20 mouse cellular contexts compared by ENCODE assay signal in genomic region chr5:136499316-136499715, GRCm38 (mm10).
DNase-seq lines count a peak whose midpoint lies in the region; ATAC-seq and TF ChIP-seq lines count a peak whose summit lies in the region.
"Had no signal": no experiment of that assay in that cellular context is flagged by ENCODE, and none has a peak within 500 bp of the region (broad histone marks: within the 10 kb centered on the region; RNA-seq: fewer than 3 reads in every experiment).

No protein-coding gene starts in this region.

- TF ChIP-seq POLR2A in heart, adult 2 months (IDR thresholded peaks at IDR 0.05; ENCODE audit: insufficient read depth, low read depth, low read length) = no peak

- no peaks in the 10 kb centered on the region for H3K27me3 ChIP-seq in heart, embryonic 13.5 days (replicated peaks)
- H3K27me3 ChIP-seq in heart, adult 2 months (ENCODE audit: control insufficient read depth, insufficient read depth, low read length) = no peaks in the 10 kb centered on the region
- H3K27me3 ChIP-seq: intestine, embryonic 15.5 days had no signal

- DNase-seq in heart, adult 2 months = no peak
- peak; percentile 26 for DNase-seq in 3T3-L1 (ENCODE audit: low read depth, low spot score)
- DNase-seq in Muller cell, postnatal 12 days (ENCODE audit: inconsistent ontology term) = peak; percentile 80
- DNase-seq in urinary bladder, adult 18-20 months (ENCODE audit: low spot score in 2 of 2) = no peak
- DNase-seq in MN1 (ENCODE audit: low spot score) = no peak
- DNase-seq: adrenal gland, postnatal 14 days; B cell, adult 2 months; cerebellum, postnatal 14 days; embryo, embryonic 11 days; forebrain, postnatal 0 days; gastrocnemius, postnatal 14 days; kidney, adult 18-20 months had no signal

- 0 out of 2 replicates have a peak overlapping the region, but pooled peaks have one; percentile 88 for H3K27ac ChIP-seq in heart, embryonic 13.5 days (replicated peaks)
- H3K27ac ChIP-seq in heart, adult 2 months = no peak overlapping the region
- H3K27ac ChIP-seq: embryonic facial prominence, embryonic 15.5 days; hindbrain, embryonic 10.5 days; intestine, embryonic 15.5 days had no signal

- H3K79me2 ChIP-seq in heart, adult 2 months (replicated peaks; ENCODE audit: control insufficient read depth, insufficient read depth, low read length) = peaks cover 4% of the 10 kb centered on the region

- no peak overlapping the region for H3K9ac ChIP-seq in heart, embryonic 13.5 days
- no peak overlapping the region for H3K9ac ChIP-seq in heart, adult 2 months (ENCODE audit: low read depth, low read length)
- H3K9ac ChIP-seq: embryonic facial prominence, embryonic 15.5 days; forebrain, postnatal 0 days; hindbrain, embryonic 14.5 days; intestine, embryonic 15.5 days had no signal

- intact Hi-C loops in heart, adult 2 months (cut with DNase I) = no loop called here

- peaks cover 88% of the 10 kb centered on the region for H3K4me1 ChIP-seq in heart, embryonic 13.5 days
- peaks cover 16% of the 10 kb centered on the region for H3K4me1 ChIP-seq in heart, adult 2 months (ENCODE audit: control insufficient read depth, insufficient read depth, low read length)

- no peak for TF ChIP-seq EP300 in heart, adult 2 months (IDR thresholded peaks at IDR 0.05; ENCODE audit: insufficient read depth, low read depth, low read length)

- H3K4me3 ChIP-seq in heart, embryonic 13.5 days = no peak overlapping the region
- no peak overlapping the region for H3K4me3 ChIP-seq in heart, adult 2 months
- H3K4me3 ChIP-seq: embryonic facial prominence, embryonic 15.5 days; hindbrain, embryonic 10.5 days; intestine, embryonic 15.5 days had no signal

- H3K4me2 ChIP-seq in heart, embryonic 13.5 days = no peak overlapping the region
- H3K4me2 ChIP-seq: embryonic facial prominence, embryonic 15.5 days; hindbrain, embryonic 14.5 days; intestine, embryonic 15.5 days had no signal

- TF ChIP-seq CTCF in heart, adult 2 months (IDR thresholded peaks at IDR 0.05) = no peak

- no peaks in the 10 kb centered on the region for H3K9me3 ChIP-seq in heart, embryonic 13.5 days
- H3K9me3 ChIP-seq: embryonic facial prominence, embryonic 15.5 days; G1E; hindbrain, embryonic 10.5 days; intestine, embryonic 15.5 days had no signal

- H3K36me3 ChIP-seq in heart, embryonic 13.5 days = no peaks in the 10 kb centered on the region
- no peaks in the 10 kb centered on the region for H3K36me3 ChIP-seq in heart, adult 2 months (ENCODE audit: control insufficient read depth, insufficient read depth, low read length)
- H3K36me3 ChIP-seq: embryonic facial prominence, embryonic 15.5 days; G1E; hindbrain, embryonic 10.5 days; intestine, embryonic 15.5 days had no signal

- 78% methylated on average over 2 of the region's 2 CpGs for WGBS in heart, embryonic 13.5 days
- 70% methylated on average over 2 of the region's 2 CpGs for WGBS in heart, adult 2 months

- ATAC-seq in heart, embryonic 13.5 days (ENCODE audit: extremely low read depth, insufficient number of reproducible peaks, low FRiP score, low TSS enrichment) = no peak
- 0 out of 2 replicates have a peak, but pooled peaks have one; percentile 5 for ATAC-seq in granulocyte monocyte progenitor cell, adult 5-6 weeks (replicated peaks; ENCODE audit: poor library complexity, severe bottlenecking)
- ATAC-seq: CD4-positive, CD25-positive, alpha-beta regulatory T cell, adult 4 months; forebrain, postnatal 0 days; intestine, embryonic 15.5 days had no signal

Comparison
In these comparisons a context has a peak if more than half of its experiments do, and no peak if none do; other contexts are left out.
1. DNase-seq: peak in 3T3-L1 (single experiment) and Muller cell, postnatal 12 days (single experiment); none in heart, adult 2 months (0 of 2), urinary bladder, adult 18-20 months (0 of 2) and MN1 (single experiment).